Mouse (Mus musculus): ENCODE measurements around the gene Scml4. TPM values are rescaled to one million over a fixed set of nuclear protein-coding genes. Genes with fewer than 3 reads are reported as not detected.

Scml4 gene
- polyA plus RNA-seq, 1 experiment from 2014 or later = 10.6 TPM

DNA sequence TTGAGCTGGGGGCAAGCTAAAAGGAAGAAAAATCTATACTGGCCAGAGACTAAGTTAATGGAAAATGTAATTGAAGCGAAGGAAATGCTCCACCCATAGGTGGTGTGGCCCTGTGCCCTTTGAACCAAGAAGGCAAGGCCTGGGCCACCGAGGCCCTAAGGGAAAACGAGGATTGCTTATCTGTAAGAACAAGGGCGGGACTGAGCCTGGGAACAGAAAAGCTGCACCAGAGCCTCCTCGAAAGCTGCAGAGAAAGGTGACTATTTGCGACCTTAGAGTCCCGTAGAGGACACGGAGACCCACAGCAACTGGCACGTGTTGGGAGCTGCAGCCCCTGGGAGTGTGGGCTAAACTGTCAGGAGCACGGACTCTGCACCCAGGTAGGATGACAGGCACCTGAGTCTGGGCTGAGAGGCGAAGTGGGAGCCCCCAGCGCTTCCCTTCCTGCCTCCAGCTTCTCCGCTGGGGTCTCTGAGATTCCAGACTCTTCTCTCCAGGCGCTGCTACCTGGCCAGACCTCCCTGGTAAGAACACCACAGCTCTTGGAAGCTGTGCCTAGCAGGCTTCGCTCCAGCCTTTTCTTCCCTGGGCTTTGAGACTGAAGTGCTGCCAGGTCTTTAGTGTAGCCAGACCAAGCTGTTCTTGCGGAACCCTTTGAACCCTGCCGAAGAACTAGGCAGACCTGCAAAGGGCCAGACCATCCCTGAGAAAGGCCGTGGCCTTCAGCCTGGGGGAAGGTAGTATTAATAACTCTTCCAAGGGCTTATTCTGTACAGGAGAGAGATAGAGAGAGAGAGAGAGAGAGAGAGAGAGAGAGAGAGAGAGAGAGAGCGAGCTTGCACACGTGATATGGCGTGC lies 80.3 kb downstream of the Scml4 start:
- Histone ChIP-seq H3K4me2 (no peak overlapping the region), H3K36me3 (no peaks in the 10 kb centered on the region), H3K27me3 (no peaks in the 10 kb centered on the region), H3K9ac (no peak overlapping the region), H3K27ac (replicated peaks) (no peak overlapping the region), H3K4me3 (no peak overlapping the region), H3K9me3 (no peaks in the 10 kb centered on the region), H3K4me1 (replicated peaks) (peaks cover 10% of the 10 kb centered on the region)
- ATAC-seq (ENCODE audit: low FRiP score, low read depth) = no peak
- WGBS = 79% methylated on average over 21 of the region's 21 CpGs

DNA sequence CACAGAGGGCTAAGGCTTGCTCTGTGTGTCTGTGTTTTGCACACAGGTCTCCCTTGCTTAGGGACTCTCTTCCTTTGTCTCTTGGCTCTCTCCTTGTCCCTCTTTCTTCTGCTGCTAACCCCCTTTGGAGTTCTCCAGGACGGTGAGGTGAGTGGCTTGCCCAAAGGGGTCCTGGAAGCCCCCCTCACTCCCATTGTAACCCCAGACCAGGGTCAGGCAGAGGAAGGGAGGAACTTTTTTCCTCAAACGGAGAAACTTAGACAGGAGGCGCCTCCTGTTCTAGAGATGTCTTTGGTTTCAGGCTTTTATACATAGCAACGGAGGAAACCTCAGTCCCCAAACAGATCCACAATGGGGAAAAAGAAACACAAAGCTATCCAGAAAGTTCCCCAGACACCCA lies 81.1 kb downstream of the Scml4 start:
- no peak; the same call in 1 of the 2 replicates for ATAC-seq (ENCODE audit: low FRiP score, low read depth)
- H3K9ac ChIP-seq = no peak overlapping the region
- H3K4me2 ChIP-seq = peak overlapping the region; percentile 48
- H3K27ac ChIP-seq (replicated peaks) = peak overlapping the region; percentile 81
- no peaks in the 10 kb centered on the region for H3K27me3 ChIP-seq
- H3K36me3 ChIP-seq = no peaks in the 10 kb centered on the region
- peak overlapping the region; percentile 27 for H3K4me3 ChIP-seq
- peaks cover 10% of the 10 kb centered on the region for H3K4me1 ChIP-seq (replicated peaks)
- no peaks in the 10 kb centered on the region for H3K9me3 ChIP-seq
- 55% methylated on average over 4 of the region's 4 CpGs for WGBS

DNA sequence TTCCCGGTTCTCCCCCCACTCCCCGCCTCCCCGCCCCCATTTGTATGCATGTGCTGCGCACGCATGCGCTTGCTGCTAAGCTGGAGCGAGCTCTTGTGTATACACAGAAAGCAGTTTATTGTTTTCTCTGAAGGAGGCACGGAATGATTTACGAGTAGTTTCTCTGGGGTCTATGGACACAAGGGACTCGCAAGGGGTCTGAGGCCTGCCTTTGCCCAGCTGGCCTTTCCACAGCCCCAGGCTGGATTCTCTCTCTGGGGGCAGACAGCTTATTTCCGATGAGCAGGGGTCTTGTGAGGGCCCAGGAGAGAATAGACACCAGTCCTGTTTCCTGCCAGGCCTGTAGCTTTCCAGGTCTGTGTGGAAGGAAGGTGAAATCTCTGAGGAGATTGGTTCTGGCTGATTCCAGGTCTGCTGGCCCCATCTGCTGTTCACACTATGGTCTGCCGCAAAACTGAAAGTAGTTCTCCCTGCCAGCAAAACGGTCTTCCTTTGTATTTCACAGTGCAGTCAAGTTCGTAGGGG lies 81.6 kb downstream of the Scml4 start:
- no peaks in the 10 kb centered on the region for H3K36me3 ChIP-seq
- 30% methylated on average over 14 of the region's 14 CpGs for WGBS
- H3K4me2 ChIP-seq = peak overlapping the region; percentile 48
- H3K27ac ChIP-seq (replicated peaks) = peak overlapping the region; percentile 81
- peak overlapping the region; percentile 27 for H3K4me3 ChIP-seq
- H3K27me3 ChIP-seq = no peaks in the 10 kb centered on the region
- ATAC-seq (ENCODE audit: low FRiP score, low read depth) = peak; percentile 90
- H3K4me1 ChIP-seq (replicated peaks) = peaks cover 10% of the 10 kb centered on the region
- no peaks in the 10 kb centered on the region for H3K9me3 ChIP-seq
- H3K9ac ChIP-seq = 0 out of 2 replicates have a peak overlapping the region, but pooled peaks have one; percentile 32

DNA sequence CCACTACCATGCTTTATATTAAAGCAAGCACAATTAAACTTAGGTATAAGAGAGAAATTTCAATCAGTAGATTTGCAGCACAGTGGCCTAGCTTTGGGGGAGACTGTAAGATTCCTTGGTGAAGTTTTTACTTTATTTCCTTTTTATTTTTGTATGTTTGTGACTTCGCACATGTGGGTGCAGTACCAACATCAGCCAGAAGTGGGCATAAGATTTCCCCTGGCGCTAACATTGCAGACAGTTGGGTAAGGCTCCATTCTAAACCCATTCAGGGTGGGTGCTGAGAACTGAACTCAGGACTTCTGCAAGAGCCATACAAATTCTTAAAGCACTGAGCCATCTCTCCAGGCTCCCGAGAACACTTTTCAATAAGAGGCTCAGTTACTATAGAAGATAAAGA lies 82.1 kb downstream of the Scml4 start:
- H3K4me3 ChIP-seq = no peak overlapping the region
- H3K4me1 ChIP-seq (replicated peaks) = peaks cover 10% of the 10 kb centered on the region
- H3K27me3 ChIP-seq = no peaks in the 10 kb centered on the region
- H3K27ac ChIP-seq (replicated peaks) = no peak overlapping the region
- no peak overlapping the region for H3K4me2 ChIP-seq
- ATAC-seq (ENCODE audit: low FRiP score, low read depth) = no peak
- no peaks in the 10 kb centered on the region for H3K9me3 ChIP-seq
- 92% methylated on average over 3 of the region's 3 CpGs for WGBS
- H3K9ac ChIP-seq = no peak overlapping the region
- no peaks in the 10 kb centered on the region for H3K36me3 ChIP-seq

DNA sequence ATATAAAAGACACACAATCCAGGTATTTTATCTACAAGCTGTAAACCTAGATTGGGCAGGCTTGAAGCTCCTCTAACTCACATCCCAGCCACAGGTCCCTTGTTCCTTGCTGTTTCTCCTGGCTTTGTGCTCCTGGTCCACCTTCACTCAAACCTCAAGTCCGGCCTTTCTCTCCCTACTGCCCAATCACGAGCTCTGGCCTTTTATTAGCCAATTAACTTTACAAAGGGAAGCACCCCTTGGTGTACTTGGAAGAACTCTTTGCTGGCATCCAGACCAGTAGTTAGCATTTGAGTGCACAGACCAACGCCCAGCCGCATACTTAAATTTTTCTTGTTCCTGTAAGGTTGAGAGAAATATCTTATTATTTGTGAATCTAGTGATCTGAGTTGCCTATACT lies 85.1 kb downstream of the Scml4 start:
- WGBS = 36% methylated on average over 4 of the region's 4 CpGs
- no peak overlapping the region for H3K4me2 ChIP-seq

DNA sequence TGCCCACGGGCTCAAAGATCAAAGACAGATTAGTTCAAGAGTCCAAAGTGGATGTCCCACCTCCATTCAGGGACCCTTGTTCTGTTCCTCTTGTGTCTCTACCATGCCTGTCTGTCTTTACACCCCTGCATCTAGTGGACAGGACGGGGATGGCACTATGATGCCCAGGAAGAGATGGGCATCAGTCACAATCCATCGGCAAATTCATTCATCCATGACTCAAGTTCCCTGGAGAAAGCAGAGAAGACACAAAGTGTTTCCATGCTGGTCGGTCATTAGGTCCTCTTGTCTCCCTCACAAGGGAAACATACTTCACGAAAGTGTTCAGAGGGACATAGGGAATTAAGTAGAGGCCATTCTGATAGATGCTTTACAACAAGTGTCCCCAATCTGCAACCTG lies 87.2 kb downstream of the Scml4 start:
- no peak overlapping the region for H3K9ac ChIP-seq
- ATAC-seq (ENCODE audit: low FRiP score, low read depth) = no peak
- H3K27ac ChIP-seq (replicated peaks) = no peak overlapping the region
- no peaks in the 10 kb centered on the region for H3K36me3 ChIP-seq
- peaks cover 10% of the 10 kb centered on the region for H3K4me1 ChIP-seq (replicated peaks)
- H3K4me3 ChIP-seq = no peak overlapping the region
- no peaks in the 10 kb centered on the region for H3K9me3 ChIP-seq
- H3K4me2 ChIP-seq = no peak overlapping the region
- 91% methylated on average over 5 of the region's 5 CpGs for WGBS
- H3K27me3 ChIP-seq = no peaks in the 10 kb centered on the region

More for the DNA sequence above, 85.1 kb downstream of the Scml4 start:
- H3K9ac ChIP-seq = no peak overlapping the region
- H3K36me3 ChIP-seq = no peaks in the 10 kb centered on the region
- H3K4me1 ChIP-seq (replicated peaks) = peaks cover 10% of the 10 kb centered on the region
- H3K27ac ChIP-seq (replicated peaks) = no peak overlapping the region
- H3K27me3 ChIP-seq = no peaks in the 10 kb centered on the region
- H3K9me3 ChIP-seq = no peaks in the 10 kb centered on the region
- H3K4me3 ChIP-seq = no peak overlapping the region
- no peak for ATAC-seq (ENCODE audit: low FRiP score, low read depth)

DNA sequence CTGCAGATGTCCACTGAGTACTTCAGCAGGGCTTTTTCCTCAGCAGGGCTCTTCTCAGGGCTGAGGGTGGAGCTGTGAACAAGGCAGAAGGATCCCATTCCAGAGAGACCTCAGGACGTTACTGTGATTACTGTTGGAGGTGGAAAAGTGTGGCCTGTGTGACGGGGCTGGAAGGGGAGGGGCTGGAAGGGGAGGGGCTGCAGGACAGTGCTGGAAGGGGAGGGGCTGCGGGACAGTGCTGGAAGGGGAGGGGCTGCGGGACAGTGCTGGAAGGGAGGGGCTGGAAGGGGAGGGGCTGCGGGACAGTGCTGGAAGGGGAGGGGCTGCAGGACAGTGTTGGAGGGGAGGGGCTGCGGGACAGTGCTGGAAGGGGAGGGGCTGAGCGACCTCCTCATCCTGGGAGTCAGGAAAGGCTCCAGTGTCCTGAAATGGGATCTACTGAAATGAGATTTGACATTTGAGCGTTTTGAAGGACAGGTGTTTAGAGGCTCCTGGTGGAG lies 90.1 kb downstream of the Scml4 start:
- Histone ChIP-seq H3K9ac (no peak overlapping the region), H3K36me3 (no peaks in the 10 kb centered on the region), H3K27ac (replicated peaks) (no peak overlapping the region), H3K4me3 (no peak overlapping the region), H3K27me3 (no peaks in the 10 kb centered on the region), H3K4me2 (peak overlapping the region; percentile 31), H3K9me3 (no peaks in the 10 kb centered on the region), H3K4me1 (replicated peaks) (peaks cover 10% of the 10 kb centered on the region)
- peak; percentile 40; the same call in 1 of the 2 replicates for ATAC-seq (ENCODE audit: low FRiP score, low read depth)
- WGBS = 2% methylated on average over 8 of the region's 8 CpGs

DNA sequence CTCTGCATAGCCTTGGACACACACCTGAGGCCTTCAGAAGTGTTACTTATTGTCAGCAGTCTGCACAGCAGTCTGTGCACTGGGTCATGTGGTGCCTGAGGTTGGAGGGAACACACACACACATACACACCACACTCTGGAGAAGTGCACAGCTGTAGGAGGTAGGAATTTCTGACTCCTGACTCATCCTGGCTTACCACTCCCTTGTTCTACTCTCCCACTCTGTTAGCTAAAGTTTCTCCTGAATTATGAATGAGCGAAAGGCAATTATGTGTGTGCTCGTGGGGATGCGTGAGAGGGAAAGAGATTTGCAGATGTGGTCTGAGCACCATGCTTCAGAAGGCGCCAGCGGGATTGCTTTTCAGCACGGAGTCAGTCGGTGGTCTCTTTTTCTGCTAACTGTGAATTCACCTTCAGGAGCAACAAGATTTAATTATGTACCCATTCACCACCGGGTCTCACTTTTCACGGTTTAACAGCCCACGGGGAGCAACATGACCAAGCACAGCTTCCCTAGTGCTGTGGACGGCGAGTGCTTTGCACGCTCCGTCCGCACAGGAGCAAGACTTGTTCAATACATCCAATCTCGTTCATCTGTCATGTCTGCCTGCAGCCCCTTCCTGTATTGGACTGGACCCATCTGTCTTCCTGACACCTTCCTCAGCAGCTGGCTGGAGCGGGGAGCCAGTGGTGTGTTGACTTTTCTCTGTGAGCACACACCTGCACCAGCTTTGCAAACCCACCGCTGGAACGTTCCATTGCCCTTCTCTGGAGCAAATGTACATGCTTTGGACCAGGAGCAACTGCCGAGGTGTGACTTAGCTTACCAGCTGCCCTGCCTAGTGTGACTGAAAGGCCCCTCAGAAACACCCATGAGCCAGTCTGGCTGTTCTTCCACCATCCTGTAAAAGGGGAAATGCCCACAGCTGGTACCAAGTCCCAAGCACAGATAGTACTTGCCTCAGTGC lies 91.2 kb downstream of the Scml4 start:
- WGBS = 45% methylated on average over 20 of the region's 20 CpGs
- Histone ChIP-seq H3K4me2 (no peak overlapping the region), H3K27ac (replicated peaks) (no peak overlapping the region)

DNA sequence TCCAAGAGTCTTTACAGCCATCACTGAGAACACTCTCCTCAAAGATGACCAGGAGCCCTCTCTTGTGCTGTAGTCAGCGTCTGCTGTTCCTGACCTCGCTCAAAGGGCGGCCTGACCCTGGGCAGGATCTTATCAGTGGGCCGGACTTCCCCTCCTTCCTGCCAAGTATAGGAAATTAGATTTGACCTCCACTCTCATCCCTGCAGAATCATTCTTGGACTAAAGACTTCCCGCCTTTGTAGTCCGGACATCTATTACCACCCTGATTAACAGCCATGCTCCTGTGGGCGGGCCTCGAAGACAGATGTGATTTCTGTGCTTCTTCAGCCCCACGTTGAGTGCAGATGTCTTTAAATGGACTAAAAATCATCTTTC lies 91.9 kb downstream of the Scml4 start:
- H3K9me3 ChIP-seq = no peaks in the 10 kb centered on the region
- no peak overlapping the region for H3K4me3 ChIP-seq
- peaks cover 10% of the 10 kb centered on the region for H3K4me1 ChIP-seq (replicated peaks)
- H3K27ac ChIP-seq (replicated peaks) = no peak overlapping the region
- H3K4me2 ChIP-seq = no peak overlapping the region
- no peak for ATAC-seq (ENCODE audit: low FRiP score, low read depth)
- no peak overlapping the region for H3K9ac ChIP-seq
- 66% methylated on average over 9 of the region's 9 CpGs for WGBS
- no peaks in the 10 kb centered on the region for H3K27me3 ChIP-seq
- H3K36me3 ChIP-seq = no peaks in the 10 kb centered on the region

More for the DNA sequence above, 91.2 kb downstream of the Scml4 start:
- Histone ChIP-seq H3K9me3 (no peaks in the 10 kb centered on the region), H3K4me1 (replicated peaks) (peaks cover 10% of the 10 kb centered on the region), H3K9ac (no peak overlapping the region), H3K4me3 (no peak overlapping the region), H3K36me3 (no peaks in the 10 kb centered on the region), H3K27me3 (no peaks in the 10 kb centered on the region)
- ATAC-seq (ENCODE audit: low FRiP score, low read depth) = no peak

DNA sequence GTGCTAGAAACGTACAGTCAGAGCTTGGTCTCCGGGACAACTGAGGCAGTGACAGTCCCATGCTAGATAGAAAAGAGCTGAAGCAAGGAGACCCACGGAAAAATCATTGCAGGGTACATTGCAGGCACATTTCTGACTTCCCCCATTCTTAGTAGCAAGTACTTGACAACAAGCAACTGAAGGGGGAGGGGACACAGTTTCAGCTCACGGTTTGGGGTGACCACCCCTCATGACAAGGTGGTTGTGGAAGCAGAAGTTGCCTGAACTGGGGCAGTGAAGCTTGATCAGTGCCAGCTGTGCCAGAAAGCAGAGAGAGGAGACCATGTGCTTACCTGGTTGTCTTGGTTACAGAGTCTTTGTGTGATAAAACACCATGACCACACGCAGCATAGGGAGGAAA lies 93.4 kb downstream of the Scml4 start:
- 79% methylated on average over 5 of the region's 5 CpGs for WGBS
- H3K27ac ChIP-seq (replicated peaks) = no peak overlapping the region
- H3K4me2 ChIP-seq = no peak overlapping the region
- no peaks in the 10 kb centered on the region for H3K27me3 ChIP-seq
- H3K4me1 ChIP-seq (replicated peaks) = peaks cover 20% of the 10 kb centered on the region
- H3K9ac ChIP-seq = no peak overlapping the region
- no peak for ATAC-seq (ENCODE audit: low FRiP score, low read depth)
- no peaks in the 10 kb centered on the region for H3K36me3 ChIP-seq
- no peaks in the 10 kb centered on the region for H3K9me3 ChIP-seq
- H3K4me3 ChIP-seq = no peak overlapping the region

DNA sequence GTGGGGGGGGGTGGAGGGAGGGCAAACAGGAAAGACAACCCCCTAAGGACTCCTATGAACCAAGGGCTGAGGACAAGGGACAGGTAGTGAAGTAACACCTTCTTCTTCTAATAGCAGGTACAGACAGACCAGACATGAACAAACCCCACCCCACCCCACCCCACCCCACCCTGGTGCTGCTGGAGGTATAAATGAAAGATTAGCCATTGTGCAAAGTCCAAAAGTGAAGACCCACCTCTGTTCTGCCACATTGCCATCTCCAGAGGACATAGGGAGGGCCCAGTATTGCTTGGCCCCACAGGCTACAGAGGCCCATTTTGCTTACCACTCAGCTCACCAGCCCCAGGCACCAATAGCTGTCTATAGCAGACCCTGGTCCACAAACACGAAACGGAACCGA lies 95.0 kb downstream of the Scml4 start:
- 92% methylated on average over 3 of the region's 3 CpGs for WGBS
- H3K27ac ChIP-seq (replicated peaks) = no peak overlapping the region
- no peak for ATAC-seq (ENCODE audit: low FRiP score, low read depth)
- H3K4me2 ChIP-seq = no peak overlapping the region
- H3K4me3 ChIP-seq = no peak overlapping the region
- peaks cover 27% of the 10 kb centered on the region for H3K4me1 ChIP-seq (replicated peaks)
- no peaks in the 10 kb centered on the region for H3K36me3 ChIP-seq
- H3K9ac ChIP-seq = no peak overlapping the region
- H3K9me3 ChIP-seq = no peaks in the 10 kb centered on the region
- H3K27me3 ChIP-seq = no peaks in the 10 kb centered on the region

All from hindbrain, embryonic 15.5 days (tissue).